Mouse (Mus musculus) lung, postnatal 0 days (tissue): ENCODE measurements around the gene Gm20696.

Source experiments
- CTCF ChIP-seq: IDR thresholded peaks from 2 replicates; pipeline ENCODE4 v1.5.1; 2016; ENCODE audit warnings: antibody characterized with exemption, mild to moderate bottlenecking
- EP300 ChIP-seq: IDR thresholded peaks from 2 replicates; pipeline ENCODE4 v1.6.1; 2016; ENCODE audit warnings: antibody characterized with exemption, mild to moderate bottlenecking, control low read depth

DNA sequence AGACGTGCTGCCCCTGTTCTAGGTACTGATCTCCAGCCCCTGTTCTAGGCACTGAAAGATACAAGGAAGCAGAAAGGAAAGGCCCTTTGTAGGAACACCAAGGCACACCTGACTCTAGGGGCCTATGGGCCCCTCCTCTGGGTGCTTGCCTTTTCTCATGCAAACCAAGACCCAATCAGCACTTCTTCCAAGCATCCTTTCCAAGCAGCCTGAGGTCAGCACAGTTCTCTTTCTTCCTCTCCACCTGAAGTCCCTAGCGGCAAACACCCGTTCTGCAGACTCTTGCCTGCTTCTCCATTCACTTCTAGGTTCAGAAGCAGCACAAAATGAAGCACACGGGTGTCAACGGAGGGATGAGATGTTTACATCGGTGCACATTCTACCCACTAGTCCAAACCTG, 48.6 kb upstream of the Gm20696 start:
- no peak for TF ChIP-seq EP300
- TF ChIP-seq CTCF: no peak
